Mouse (Mus musculus) midbrain, embryonic 12.5 days (tissue): ENCODE data around the gene Tagln3. TPM values are rescaled to one million over a fixed set of nuclear protein-coding genes. Genes with fewer than 3 reads are reported as not detected.
A peak's percentile ranks its signal among the peaks of the same experiment; 100 is the strongest.

Source experiments
- ATAC-seq: fragments of 200-750 bp; cut with Nextera tagmentation; 2 replicates; pipeline ENCODE4 v1.8.0; 2017; ENCODE audit warnings: low read depth, moderate TSS enrichment, moderate library complexity; ENCODE audit not compliant: low FRiP score
- H3K27ac ChIP-seq: fragments of 300-500 bp; sonication (generic); replicated peaks from 2 replicates; pipeline ENCODE4 v1.5.1; 2016; ENCODE audit warnings: mild to moderate bottlenecking
- H3K27me3 ChIP-seq: fragments of 300-500 bp; sonication (generic); 2 replicates; pipeline ENCODE4 v1.6.1; 2016; ENCODE audit warnings: mild to moderate bottlenecking
- H3K36me3 ChIP-seq: fragments of 300-500 bp; sonication (generic); 2 replicates; pipeline ENCODE4 v1.6.1; 2016
- H3K4me1 ChIP-seq: fragments of 300-500 bp; sonication (generic); 2 replicates; pipeline ENCODE4 v1.6.1; 2016
- H3K4me2 ChIP-seq: fragments of 300-500 bp; sonication (generic); replicated peaks from 2 replicates; pipeline ENCODE4 v1.6.1; 2016; ENCODE audit warnings: mild to moderate bottlenecking, moderate library complexity
- H3K4me3 ChIP-seq: fragments of 300-500 bp; sonication (generic); 2 replicates; pipeline ENCODE4 v1.5.1; 2016; ENCODE audit warnings: mild to moderate bottlenecking
- H3K9ac ChIP-seq: fragments of 300-500 bp; sonication (generic); replicated peaks from 2 replicates; pipeline ENCODE4 v1.6.1; 2016; ENCODE audit warnings: mild to moderate bottlenecking, moderate library complexity
- H3K9me3 ChIP-seq: fragments of 300-500 bp; sonication (generic); 2 replicates; pipeline ENCODE4 v1.6.1; 2016; ENCODE audit warnings: mild to moderate bottlenecking
- WGBS: fragments of 180-500 bp; shearing (Covaris S2); methylation state at CpG from one replicate; pipeline ENCODE4 v1.1.7; 2016; 5-methylcytosine and 5-hydroxymethylcytosine counted together
- polyA plus RNA-seq: library from polyadenylated mRNA; unstranded; fragments of >200 nt; fragmentation: Nextera tagmentation; extraction: Ambion mirVana; gene quantifications from 2 replicates; pipeline ENCODE4 v1.2.1, GENCODE M21; 2016

The Tagln3 gene
- polyA plus RNA-seq, result 383 and 400 TPM in 2 replicates

DNA sequence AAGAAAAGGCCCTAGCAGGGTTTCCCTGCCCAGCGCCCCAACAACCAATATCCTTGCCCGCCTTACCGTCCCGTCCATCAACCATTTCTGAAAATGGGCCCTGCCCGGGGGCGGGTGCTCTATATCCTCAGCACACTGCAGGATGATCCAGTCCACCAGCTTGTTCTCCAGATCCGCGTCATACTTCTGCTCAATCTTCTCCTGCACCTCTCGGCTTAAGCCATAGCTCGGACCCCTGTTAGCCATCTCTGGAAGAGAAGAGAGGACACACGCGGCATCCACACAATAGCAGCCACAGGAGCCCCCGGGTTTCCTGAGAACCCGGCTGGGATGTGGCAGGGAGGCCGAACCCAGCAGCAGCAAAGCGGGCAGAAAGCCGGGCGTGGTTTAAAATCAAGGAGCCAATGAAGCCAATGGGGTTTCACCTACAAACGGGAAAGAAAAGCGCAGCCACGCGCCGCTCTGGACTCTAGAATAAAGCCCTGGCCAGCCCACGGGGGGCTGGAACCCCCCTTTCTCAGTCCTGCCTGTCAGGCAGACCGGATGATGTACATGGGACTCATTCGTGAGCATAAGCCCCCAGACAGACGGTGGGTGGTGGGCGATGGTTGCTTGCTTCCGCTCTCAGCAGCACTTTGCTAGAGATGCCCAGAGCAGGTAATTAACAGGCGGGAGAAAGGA is at the start of gene Tagln3:
Gene Tagln3 (minus strand): TSS at position 548 of the 681 bp plus-strand sequence.
- WGBS, result under 1% methylated on average over 30 of the region's 30 CpGs
- no peaks in the 10 kb centered on the region for H3K9me3 ChIP-seq
- peaks cover 42% of the 10 kb centered on the region for H3K4me1 ChIP-seq
- H3K4me3 ChIP-seq, result peak within 1 kb of the TSS; percentile 66
- H3K9ac ChIP-seq, result peak within 1 kb of the TSS; percentile 88
- peak; percentile 91 for ATAC-seq
- H3K4me2 ChIP-seq, result peak within 1 kb of the TSS; percentile 68
- peaks cover 35% of the 10 kb centered on the region for H3K36me3 ChIP-seq
- H3K27ac ChIP-seq, result peak within 1 kb of the TSS; percentile 98
- no peaks in the 10 kb centered on the region for H3K27me3 ChIP-seq

DNA sequence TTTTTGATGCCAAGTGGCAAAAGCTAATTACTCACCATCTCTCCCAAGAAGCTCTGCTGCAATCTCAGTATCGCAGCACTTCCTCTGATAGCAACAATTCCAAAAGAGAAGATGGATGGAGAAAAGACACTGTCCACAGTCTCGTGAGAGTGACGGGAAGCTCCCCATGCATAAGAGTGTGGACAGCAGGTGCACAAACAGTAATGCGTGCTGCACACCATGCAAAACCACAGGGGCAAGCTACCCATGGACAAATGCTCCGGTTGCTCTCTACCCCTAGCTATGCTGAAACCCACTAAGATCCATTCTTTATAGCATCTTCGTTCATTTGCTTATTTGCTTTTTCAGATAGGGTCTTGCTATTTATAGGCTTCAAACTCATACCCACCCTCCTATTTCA is 46.5 kb upstream of the Tagln3 start:
- Histone ChIP-seq H3K9ac (no peak overlapping the region), H3K9me3 (no peaks in the 10 kb centered on the region), H3K27ac (no peak overlapping the region), H3K4me1 (0 out of 2 replicates have a peak, but pooled peaks cover 3% of the 10 kb centered on the region), H3K36me3 (peaks cover 21% of the 10 kb centered on the region), H3K27me3 (no peaks in the 10 kb centered on the region), H3K4me2 (no peak overlapping the region), H3K4me3 (no peak overlapping the region)
- no peak for ATAC-seq
- WGBS, result 94% methylated on average over 6 of the region's 6 CpGs

DNA sequence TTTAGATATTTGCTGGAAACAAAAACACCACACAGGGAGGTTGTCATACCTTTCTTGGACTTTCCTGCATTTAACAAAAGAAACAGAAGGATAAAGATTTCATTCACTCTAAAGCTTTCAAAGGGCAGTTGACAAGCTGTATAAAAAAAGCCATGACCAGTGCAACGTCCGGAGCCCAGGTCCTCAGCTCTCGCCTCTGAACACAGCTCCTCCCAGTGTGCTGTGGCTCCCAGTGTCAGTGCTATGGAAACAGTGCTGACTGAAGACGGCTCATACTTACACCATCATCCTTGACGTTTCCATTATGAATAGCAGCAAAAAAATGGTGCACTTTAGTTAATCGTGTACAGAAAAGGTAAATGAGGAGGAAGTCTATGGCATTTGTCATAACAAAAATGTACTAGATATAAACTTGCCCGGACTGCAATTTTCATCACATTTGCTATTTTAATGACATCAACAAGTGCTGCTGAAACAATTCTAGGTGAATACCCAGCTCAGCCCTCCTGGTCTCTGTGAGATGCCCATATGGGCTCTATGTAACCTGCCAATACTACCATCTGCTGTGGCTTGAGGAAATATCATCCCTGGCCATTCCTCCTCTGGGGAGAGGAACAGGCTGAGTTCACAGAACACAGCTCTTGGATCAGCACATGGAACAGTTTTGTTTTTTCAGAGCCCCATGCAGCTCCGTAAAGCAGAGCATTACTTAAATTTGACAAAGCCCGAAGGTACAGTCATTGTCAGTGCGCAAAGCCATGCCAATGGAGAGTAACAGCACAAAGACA is 43.6 kb upstream of the Tagln3 start:
- Histone ChIP-seq H3K36me3 (peaks cover 21% of the 10 kb centered on the region), H3K4me3 (no peak overlapping the region), H3K4me1 (0 out of 2 replicates have a peak, but pooled peaks cover 3% of the 10 kb centered on the region), H3K9ac (no peak overlapping the region), H3K9me3 (no peaks in the 10 kb centered on the region), H3K27ac (no peak overlapping the region), H3K27me3 (no peaks in the 10 kb centered on the region), H3K4me2 (no peak overlapping the region)
- ATAC-seq, result 0 out of 2 replicates have a peak, but pooled peaks have one; percentile 60
- WGBS, result 71% methylated on average over 10 of the region's 10 CpGs

DNA sequence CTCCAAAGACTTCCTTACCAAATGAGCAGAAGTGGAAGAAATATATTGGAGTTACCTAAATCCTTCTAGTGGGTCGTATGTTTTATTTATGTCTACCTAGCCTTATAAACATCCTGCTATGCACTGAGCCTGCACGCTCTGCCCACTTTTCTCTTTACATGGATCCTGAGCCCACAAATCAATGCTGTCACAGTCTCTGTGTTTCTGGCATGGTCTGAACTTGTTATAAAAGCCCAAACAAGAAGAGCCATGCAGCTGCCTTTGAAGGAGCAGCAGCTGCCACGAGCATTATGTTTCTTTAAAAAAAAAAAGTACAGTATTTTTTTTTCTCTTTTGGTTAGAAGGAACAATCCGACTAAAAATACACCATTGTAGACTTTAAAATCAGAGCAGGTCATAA is 43.0 kb upstream of the Tagln3 start:
- Histone ChIP-seq H3K4me1 (0 out of 2 replicates have a peak, but pooled peaks cover 3% of the 10 kb centered on the region), H3K27ac (no peak overlapping the region), H3K4me2 (no peak overlapping the region), H3K9ac (no peak overlapping the region), H3K27me3 (no peaks in the 10 kb centered on the region), H3K36me3 (peaks cover 24% of the 10 kb centered on the region), H3K9me3 (no peaks in the 10 kb centered on the region), H3K4me3 (no peak overlapping the region)
- ATAC-seq, result no peak
- 70% methylated on average over 4 of the region's 4 CpGs for WGBS

DNA sequence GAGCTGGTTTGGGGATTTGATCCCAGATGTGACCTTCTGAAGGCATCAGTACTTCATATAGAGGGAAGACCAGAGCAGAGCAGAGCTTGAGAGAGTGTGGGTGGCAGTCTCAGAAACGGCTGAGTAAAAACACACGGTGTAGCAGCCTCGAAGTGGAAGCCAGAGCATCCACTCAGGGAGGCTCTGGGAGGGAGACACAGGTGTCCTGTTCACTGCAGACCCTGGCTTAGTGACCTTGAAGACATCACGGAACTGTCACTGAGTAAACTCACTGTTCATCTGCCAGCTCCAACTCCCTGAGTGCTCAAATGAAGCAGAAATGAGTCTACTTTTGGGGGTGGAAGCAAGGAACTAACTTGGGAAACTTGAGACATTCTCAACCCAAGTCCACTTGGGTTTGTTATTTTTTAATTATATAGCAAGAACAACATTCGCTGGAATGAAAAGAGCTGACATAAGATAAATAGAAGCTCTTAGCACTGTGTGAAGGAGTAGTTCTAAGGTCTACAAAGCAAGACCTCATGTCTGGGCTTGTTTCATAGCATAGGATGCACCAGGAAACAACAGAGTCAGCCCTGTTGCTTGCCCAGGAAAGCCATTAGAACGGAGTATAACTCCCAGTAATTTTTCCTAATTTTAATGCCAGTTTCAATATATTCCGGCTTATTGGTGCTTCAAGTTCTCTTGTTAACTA is 41.5 kb upstream of the Tagln3 start:
- Histone ChIP-seq H3K4me2 (no peak overlapping the region), H3K36me3 (peaks cover 15% of the 10 kb centered on the region), H3K27ac (no peak overlapping the region), H3K9me3 (no peaks in the 10 kb centered on the region), H3K4me3 (no peak overlapping the region), H3K4me1 (0 out of 2 replicates have a peak, but pooled peaks cover 3% of the 10 kb centered on the region), H3K9ac (no peak overlapping the region), H3K27me3 (no peaks in the 10 kb centered on the region)
- WGBS, result 84% methylated on average over 7 of the region's 7 CpGs
- ATAC-seq, result no peak

DNA sequence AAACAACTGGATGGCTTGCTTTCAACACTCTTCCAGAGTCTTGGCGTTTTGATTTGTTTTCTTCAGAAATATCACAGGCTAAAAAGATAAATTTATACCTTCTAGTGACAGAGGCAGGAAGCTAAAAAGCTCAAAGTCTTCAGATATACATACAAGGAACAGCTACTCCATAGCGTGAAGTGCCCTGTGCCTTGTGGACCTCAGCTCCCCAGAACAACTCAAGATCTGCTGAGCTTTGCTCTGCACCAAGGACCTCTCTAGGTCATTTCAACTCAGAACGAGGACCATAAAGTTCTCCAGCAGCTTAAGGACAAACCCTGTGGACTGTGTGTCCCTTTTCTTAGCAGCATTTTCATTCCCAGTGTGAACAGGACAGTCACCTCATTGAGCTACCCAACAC is 40.7 kb upstream of the Tagln3 start:
- Histone ChIP-seq H3K4me3 (no peak overlapping the region), H3K27me3 (no peaks in the 10 kb centered on the region), H3K9me3 (no peaks in the 10 kb centered on the region), H3K9ac (no peak overlapping the region), H3K36me3 (peaks cover 9% of the 10 kb centered on the region), H3K27ac (no peak overlapping the region), H3K4me2 (no peak overlapping the region), H3K4me1 (0 out of 2 replicates have a peak, but pooled peaks cover 3% of the 10 kb centered on the region)
- WGBS, result 91% methylated on average over 3 of the region's 3 CpGs
- ATAC-seq, result no peak

DNA sequence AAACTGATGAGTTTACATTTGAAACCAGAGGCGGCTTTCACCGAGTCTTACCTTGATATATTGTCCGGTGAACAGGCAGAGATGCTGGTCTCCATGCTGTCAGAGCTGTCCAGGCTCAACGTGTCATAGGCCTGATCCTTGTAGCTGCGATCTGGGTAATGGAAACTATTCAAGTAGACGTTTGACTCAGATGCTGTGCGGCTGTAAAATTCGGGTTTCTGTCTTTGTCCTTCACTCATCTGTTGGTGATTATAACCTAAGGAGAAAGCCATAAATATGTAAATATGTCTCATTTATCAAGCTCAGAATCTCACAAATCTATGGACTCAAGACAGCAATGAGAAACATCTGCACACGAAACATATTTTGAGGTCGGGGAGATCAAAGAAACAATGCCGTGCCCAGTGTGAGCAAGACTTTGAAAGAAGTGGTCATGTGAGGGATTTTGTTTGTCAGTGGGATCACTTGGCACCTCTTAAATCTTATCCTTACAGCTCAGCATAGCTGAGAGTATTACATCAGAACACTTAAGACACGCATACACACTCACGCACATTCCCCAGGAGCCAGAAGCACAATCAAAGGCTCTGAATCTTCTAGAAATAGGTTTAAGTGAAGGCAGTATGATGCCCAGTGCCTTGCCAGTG is 38.6 kb upstream of the Tagln3 start:
- no peak for ATAC-seq
- peaks cover 4% of the 10 kb centered on the region; the same call in 1 of the 2 replicates for H3K36me3 ChIP-seq
- 87% methylated on average over 13 of the region's 13 CpGs for WGBS

DNA sequence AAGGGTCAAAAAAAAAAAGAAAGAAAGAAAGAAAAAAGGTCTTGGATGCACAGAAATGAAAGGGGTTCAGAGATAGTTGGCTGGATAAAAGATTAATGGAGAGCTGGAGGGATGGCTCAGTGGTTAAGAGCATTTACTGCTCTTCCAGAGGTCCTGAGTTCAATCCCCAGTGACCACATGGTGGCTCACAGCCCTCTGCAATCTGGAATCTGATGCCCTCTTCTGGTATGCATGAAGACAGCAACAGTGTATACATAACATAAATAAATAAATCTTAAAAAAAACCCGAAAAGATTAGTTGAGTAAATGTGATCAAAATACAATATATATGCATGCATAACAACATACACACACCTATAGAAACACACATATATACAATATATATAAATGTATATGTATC is 37.0 kb upstream of the Tagln3 start:
- H3K27me3 ChIP-seq, result no peaks in the 10 kb centered on the region
- H3K9ac ChIP-seq, result no peak overlapping the region
- no peak for ATAC-seq
- H3K4me3 ChIP-seq, result no peak overlapping the region
- 71% methylated on average over 1 of the region's 1 CpGs for WGBS
- H3K9me3 ChIP-seq, result no peaks in the 10 kb centered on the region
- H3K27ac ChIP-seq, result no peak overlapping the region
- H3K4me2 ChIP-seq, result no peak overlapping the region
- peaks cover 5% of the 10 kb centered on the region; the same call in 1 of the 2 replicates for H3K36me3 ChIP-seq
- no peaks in the 10 kb centered on the region for H3K4me1 ChIP-seq

More for the DNA sequence above, 38.6 kb upstream of the Tagln3 start:
- Histone ChIP-seq H3K4me2 (no peak overlapping the region), H3K9ac (no peak overlapping the region), H3K27me3 (no peaks in the 10 kb centered on the region), H3K9me3 (no peaks in the 10 kb centered on the region), H3K27ac (no peak overlapping the region), H3K4me3 (no peak overlapping the region), H3K4me1 (no peaks in the 10 kb centered on the region)

DNA sequence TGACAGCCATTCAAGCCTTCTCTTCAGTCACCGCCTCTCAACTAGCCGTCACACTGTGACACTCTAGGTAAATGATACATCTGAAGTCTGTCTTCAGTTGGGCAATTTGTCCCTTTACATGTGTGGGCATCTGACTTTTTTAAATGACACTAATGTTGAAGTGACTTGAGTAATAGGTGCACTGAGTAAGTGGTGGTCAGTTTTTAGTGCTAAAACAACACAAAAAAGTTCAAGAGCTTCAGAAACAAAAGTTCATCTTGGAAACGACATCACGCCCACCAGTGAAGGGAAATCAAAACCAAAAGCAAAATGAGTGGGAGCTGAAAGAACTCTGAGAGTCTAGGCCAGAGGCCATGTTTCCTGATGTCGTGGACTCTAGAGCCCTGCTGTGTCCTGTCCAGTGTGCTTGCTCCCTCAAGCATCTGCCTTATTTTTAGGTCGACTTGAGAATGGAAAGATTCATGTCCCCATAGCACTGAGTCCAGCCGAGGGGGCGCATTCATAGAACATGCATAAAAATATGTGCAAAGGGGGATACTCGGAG is 34.4 kb upstream of the Tagln3 start:
- 87% methylated on average over 9 of the region's 9 CpGs for WGBS
- H3K4me2 ChIP-seq, result no peak overlapping the region
- no peak overlapping the region for H3K27ac ChIP-seq
- no peak for ATAC-seq
- no peak overlapping the region for H3K4me3 ChIP-seq
- no peaks in the 10 kb centered on the region for H3K27me3 ChIP-seq
- H3K9me3 ChIP-seq, result no peaks in the 10 kb centered on the region
- H3K9ac ChIP-seq, result no peak overlapping the region
- no peaks in the 10 kb centered on the region for H3K4me1 ChIP-seq
- H3K36me3 ChIP-seq, result peaks cover 5% of the 10 kb centered on the region; the same call in 1 of the 2 replicates

DNA sequence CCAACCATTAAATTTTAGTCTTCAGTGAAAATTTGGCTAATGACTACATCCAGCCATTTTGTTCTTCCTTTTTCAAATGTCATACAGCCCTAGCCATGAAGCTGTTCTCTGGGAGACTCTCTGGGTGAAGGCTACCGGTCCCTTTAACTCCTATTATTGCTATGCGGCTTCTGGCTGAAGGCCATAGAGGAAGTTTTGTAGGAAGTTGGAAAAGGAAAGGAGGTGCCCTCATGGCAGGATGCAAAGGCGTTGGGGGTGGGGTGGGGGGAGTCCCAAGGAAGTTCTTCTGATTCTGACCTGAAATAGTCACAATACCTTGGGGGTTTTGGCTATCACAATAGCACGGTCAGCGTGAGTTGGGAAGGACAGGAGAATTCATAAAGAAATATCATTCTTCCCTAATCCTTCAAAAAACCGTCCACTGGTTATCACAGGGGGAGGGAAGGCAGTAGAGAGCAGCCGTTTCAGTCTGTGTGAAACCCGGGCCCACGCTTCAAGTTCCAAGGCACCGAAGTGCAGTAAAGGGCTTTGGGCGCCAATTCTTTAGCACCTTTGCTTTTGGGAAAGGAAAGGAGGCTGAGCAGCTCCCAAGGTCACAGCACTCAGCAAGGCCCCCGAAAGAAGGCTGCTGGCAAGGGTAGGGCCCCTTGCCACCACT is 33.1 kb upstream of the Tagln3 start:
- peaks cover 2% of the 10 kb centered on the region; the same call in 1 of the 2 replicates for H3K36me3 ChIP-seq
- no peaks in the 10 kb centered on the region for H3K9me3 ChIP-seq
- no peak overlapping the region for H3K27ac ChIP-seq
- no peaks in the 10 kb centered on the region for H3K4me1 ChIP-seq
- ATAC-seq, result no peak
- H3K9ac ChIP-seq, result no peak overlapping the region
- no peak overlapping the region for H3K4me3 ChIP-seq
- WGBS, result 88% methylated on average over 12 of the region's 12 CpGs
- no peak overlapping the region for H3K4me2 ChIP-seq
- H3K27me3 ChIP-seq, result no peaks in the 10 kb centered on the region

DNA sequence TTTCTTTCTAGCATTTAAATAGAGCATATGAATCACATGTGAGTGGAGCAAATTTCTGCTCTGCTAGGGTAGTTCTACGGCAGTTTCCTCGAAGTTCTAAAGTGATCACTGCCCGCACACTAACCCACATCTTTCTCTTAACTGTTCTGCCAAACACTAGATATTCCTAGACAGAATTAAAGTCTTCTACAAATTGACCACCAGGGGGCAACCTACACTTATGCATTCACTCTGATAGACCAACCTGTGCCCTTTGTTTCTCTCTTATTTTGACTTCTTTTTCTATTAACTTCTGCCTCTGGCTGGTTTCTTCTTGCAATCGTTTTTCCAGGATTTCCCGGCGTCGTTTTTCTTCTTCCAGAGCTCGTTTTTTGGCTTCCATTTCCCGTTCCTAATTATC is 32.4 kb upstream of the Tagln3 start:
- Histone ChIP-seq H3K4me1 (no peaks in the 10 kb centered on the region), H3K4me3 (no peak overlapping the region), H3K36me3 (peaks cover 2% of the 10 kb centered on the region), H3K9ac (no peak overlapping the region), H3K27ac (no peak overlapping the region), H3K4me2 (no peak overlapping the region), H3K9me3 (no peaks in the 10 kb centered on the region), H3K27me3 (no peaks in the 10 kb centered on the region)
- WGBS, result 48% methylated on average over 9 of the region's 9 CpGs
- peak; percentile 69; the same call in 1 of the 2 replicates for ATAC-seq
